Mouse (Mus musculus): ENCODE data around the gene Prdm1.

Gene Prdm1

GRCm38 (mm10) chr10:44403415-44403814, 124.9 kb downstream of the Prdm1 start:
- no peak for DNase-seq

GRCm38 (mm10) chr10:44401600-44401999, 126.7 kb downstream of the Prdm1 start:
- no peak for DNase-seq

GRCm38 (mm10) chr10:44400602-44401001, 127.7 kb downstream of the Prdm1 start:
- DNase-seq = no peak

GRCm38 (mm10) chr10:44400119-44400518, 128.2 kb downstream of the Prdm1 start:
- DNase-seq = no peak

GRCm38 (mm10) chr10:44392855-44393254, 135.4 kb downstream of the Prdm1 start:
- no peak for DNase-seq

- no peak for DNase-seq
Observed at GRCm38 (mm10) chr10:44391509-44392290, 136.6 kb downstream of the Prdm1 start.

- DNase-seq = no peak
Observed at GRCm38 (mm10) chr10:44390286-44390685, 138.0 kb downstream of the Prdm1 start.

GRCm38 (mm10) chr10:44388706-44389233, 139.5 kb downstream of the Prdm1 start:
- no peak for DNase-seq
